Mouse (Mus musculus) C2C12 (cell line): ENCODE data around the gene Mvd.

Experiments
- CEBPB ChIP-seq: IDR thresholded peaks from one replicate; pipeline ENCODE4 v1.6.1; 2011; ENCODE audit warnings: low read depth, mild to moderate bottlenecking, control low read depth, moderate library complexity
- CTCF ChIP-seq: IDR thresholded peaks from one replicate; pipeline ENCODE4 v1.5.1; 2011; ENCODE audit not compliant: control insufficient read depth, insufficient read depth, insufficient read length

GRCm38 (mm10) chr8:122457171-122457570 is 13.9 kb upstream of the Mvd start:
- no peak for TF ChIP-seq CEBPB
- no peak for TF ChIP-seq CTCF
